Mouse (Mus musculus) ES-E14 (cell line): ENCODE measurements around the gene Taf4.

ENCODE experiments used
- CHD2 ChIP-seq: IDR thresholded peaks from 2 replicates; pipeline ENCODE4 v1.6.1; 2014; ENCODE audit warnings: mild to moderate bottlenecking, low read depth, low read length, inconsistent platforms
- HCFC1 ChIP-seq: IDR thresholded peaks from 2 replicates; pipeline ENCODE4 v1.6.1; 2012; ENCODE audit warnings: low read length, inconsistent platforms, borderline replicate concordance; ENCODE audit not compliant: insufficient read depth
- MAFK ChIP-seq: IDR thresholded peaks from 2 replicates; pipeline ENCODE4 v1.6.1; 2014; ENCODE audit warnings: mild to moderate bottlenecking, low read depth, low read length, inconsistent platforms; ENCODE audit not compliant: insufficient read depth
- ZC3H11A ChIP-seq: IDR thresholded peaks from 2 replicates; pipeline ENCODE4 v1.6.1; 2012; ENCODE audit warnings: low read depth, mild to moderate bottlenecking, inconsistent platforms, low read length, borderline replicate concordance
- ZNF384 ChIP-seq: IDR thresholded peaks from 2 replicates; pipeline ENCODE4 v1.6.1; 2012; ENCODE audit warnings: low read depth, low read length, inconsistent platforms

DNA sequence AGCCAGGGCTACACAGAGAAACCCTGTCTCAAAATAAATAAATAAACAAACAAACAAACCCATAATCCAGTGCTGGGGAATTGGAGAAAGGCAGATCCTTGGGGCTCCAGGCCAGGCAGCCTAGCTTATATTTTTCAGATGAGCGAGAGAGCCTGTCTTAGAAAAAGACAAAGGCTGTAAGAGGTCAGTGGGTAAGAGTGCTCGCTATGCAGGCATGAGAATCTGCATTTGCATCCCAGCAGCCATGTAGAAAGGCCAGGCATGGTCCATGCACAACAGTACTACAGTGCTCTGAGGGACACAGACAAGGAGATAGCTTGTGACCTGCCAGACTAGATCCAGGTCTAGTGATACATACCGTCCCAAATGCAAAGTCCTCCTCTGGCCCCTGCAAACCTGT lies 6.3 kb upstream of the Taf4 start:
- no peak for TF ChIP-seq HCFC1
- TF ChIP-seq ZNF384, result no peak
- no peak for TF ChIP-seq MAFK
- TF ChIP-seq ZC3H11A, result no peak
- TF ChIP-seq CHD2, result no peak
